Mouse (Mus musculus) neural tube, embryonic 13.5 days (tissue): ENCODE measurements around the gene Clec2i. TPM values are rescaled to one million over a fixed set of nuclear protein-coding genes. Genes with fewer than 3 reads are reported as not detected.

ENCODE experiments used
- ATAC-seq: fragments of 200-750 bp; cut with Nextera tagmentation; 2 replicates; pipeline ENCODE4 v1.8.0; 2017; ENCODE audit warnings: low read depth, mild to moderate bottlenecking, moderate TSS enrichment, moderate library complexity
- H3K27ac ChIP-seq: fragments of 300-500 bp; sonication (generic); replicated peaks from 2 replicates; pipeline ENCODE4 v1.5.1; 2015; ENCODE audit warnings: moderate library complexity, mild to moderate bottlenecking, inconsistent platforms
- H3K27me3 ChIP-seq: fragments of 300-500 bp; sonication (generic); 2 replicates; pipeline ENCODE4 v1.6.1; 2015; ENCODE audit warnings: mild to moderate bottlenecking, inconsistent platforms
- H3K36me3 ChIP-seq: fragments of 300-500 bp; sonication (generic); 2 replicates; pipeline ENCODE4 v1.6.1; 2015; ENCODE audit warnings: mild to moderate bottlenecking, inconsistent platforms
- H3K4me1 ChIP-seq: fragments of 300-500 bp; sonication (generic); replicated peaks from 2 replicates; pipeline ENCODE4 v1.6.1; 2015; ENCODE audit warnings: inconsistent platforms
- H3K4me2 ChIP-seq: fragments of 300-500 bp; sonication (generic); 2 replicates; pipeline ENCODE4 v1.6.1; 2015; ENCODE audit warnings: inconsistent platforms, mild to moderate bottlenecking, moderate library complexity
- H3K4me3 ChIP-seq: fragments of 300-500 bp; sonication (generic); 2 replicates; pipeline ENCODE4 v1.5.1; 2015; ENCODE audit warnings: mild to moderate bottlenecking, inconsistent platforms
- H3K9ac ChIP-seq: fragments of 300-500 bp; sonication (generic); 2 replicates; pipeline ENCODE4 v1.6.1; 2015; ENCODE audit warnings: moderate library complexity, mild to moderate bottlenecking, inconsistent platforms
- H3K9me3 ChIP-seq: fragments of 300-500 bp; sonication (generic); 2 replicates; pipeline ENCODE4 v1.6.1; 2016; ENCODE audit warnings: inconsistent platforms
- WGBS: fragments of 180-500 bp; shearing (Covaris S2); methylation state at CpG from one replicate; pipeline ENCODE4 v1.1.7; 2015; 5-methylcytosine and 5-hydroxymethylcytosine counted together
- polyA plus RNA-seq: library from polyadenylated mRNA; unstranded; fragments of >200 nt; fragmentation: Nextera tagmentation; extraction: Ambion mirVana; gene quantifications from 2 replicates; pipeline ENCODE4 v1.2.1, GENCODE M21; 2015

Clec2i gene
- polyA plus RNA-seq, 1 experiment from 2014 or later = not detected

DNA sequence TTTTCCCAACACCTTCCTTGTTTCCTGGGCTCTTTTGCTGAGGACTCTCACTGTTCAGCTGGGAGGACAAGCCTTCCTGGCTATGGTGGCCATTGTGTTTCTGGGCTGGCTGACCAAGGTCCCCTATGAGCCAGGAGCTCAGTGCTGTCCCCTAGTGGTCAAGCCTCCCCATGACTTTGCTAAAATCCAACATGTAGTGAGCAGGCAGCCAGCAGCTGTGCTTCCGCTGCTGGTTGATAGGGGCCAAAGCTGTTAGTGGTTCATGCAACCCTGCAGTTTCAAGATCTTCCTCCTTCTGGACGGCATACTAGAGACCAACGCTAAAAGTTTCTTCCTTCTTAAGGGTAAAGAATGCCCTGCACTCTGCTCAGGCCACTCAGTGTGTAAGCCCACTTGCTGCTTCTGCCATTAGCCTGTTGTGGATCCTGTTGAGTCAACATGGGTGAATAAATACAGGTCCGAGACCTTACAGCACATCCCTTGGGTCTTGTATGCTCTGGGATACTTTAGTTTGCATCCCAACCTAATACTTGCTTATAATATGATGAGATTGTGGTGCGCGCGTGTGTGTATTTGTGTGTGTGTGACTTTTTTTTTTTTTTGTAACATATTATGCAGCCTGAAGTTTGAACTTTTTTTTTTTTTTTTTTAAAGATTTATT, 41.9 kb upstream of the Clec2i start:
- 37% methylated on average over 7 of the region's 7 CpGs for WGBS
- Histone ChIP-seq H3K4me1 (peaks cover 16% of the 10 kb centered on the region), H3K36me3 (no peaks in the 10 kb centered on the region), H3K9ac (no peak overlapping the region), H3K4me2 (0 out of 2 replicates have a peak overlapping the region, but pooled peaks have one; percentile 9), H3K27ac (no peak overlapping the region), H3K4me3 (no peak overlapping the region), H3K27me3 (no peaks in the 10 kb centered on the region), H3K9me3 (no peaks in the 10 kb centered on the region)
- ATAC-seq = no peak

DNA sequence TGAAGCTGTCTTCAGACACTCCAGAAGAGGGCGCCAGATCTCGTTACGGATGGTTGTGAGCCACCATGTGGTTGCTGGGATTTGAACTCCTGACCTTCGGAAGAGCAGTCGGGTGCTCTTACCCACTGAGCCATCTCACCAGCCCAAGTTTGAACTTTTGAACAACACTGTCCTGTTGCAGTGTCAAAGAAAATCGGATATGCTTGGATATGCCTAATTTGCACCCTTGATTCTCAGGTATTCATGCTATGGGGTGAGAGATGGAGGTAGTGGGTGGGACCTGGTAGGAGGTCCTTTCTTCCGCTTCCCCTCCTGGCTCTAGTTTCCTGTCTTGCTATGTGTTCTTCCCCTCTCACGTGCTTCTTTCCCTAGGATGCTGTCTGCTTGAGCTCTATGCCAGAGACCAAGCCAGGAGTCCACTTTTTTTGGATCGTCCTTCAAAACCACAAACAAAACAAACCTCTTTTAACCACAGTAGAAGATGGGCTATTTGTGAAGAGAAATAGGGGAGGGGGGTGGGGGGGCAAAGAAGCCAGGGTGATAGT, 41.3 kb upstream of the Clec2i start:
- H3K9me3 ChIP-seq = no peaks in the 10 kb centered on the region
- H3K4me1 ChIP-seq = peaks cover 16% of the 10 kb centered on the region
- 68% methylated on average over 8 of the region's 9 CpGs for WGBS
- H3K36me3 ChIP-seq = no peaks in the 10 kb centered on the region
- no peak overlapping the region for H3K9ac ChIP-seq
- ATAC-seq = no peak
- no peak overlapping the region for H3K4me3 ChIP-seq
- no peak overlapping the region for H3K27ac ChIP-seq
- no peak overlapping the region for H3K4me2 ChIP-seq
- H3K27me3 ChIP-seq = no peaks in the 10 kb centered on the region

DNA sequence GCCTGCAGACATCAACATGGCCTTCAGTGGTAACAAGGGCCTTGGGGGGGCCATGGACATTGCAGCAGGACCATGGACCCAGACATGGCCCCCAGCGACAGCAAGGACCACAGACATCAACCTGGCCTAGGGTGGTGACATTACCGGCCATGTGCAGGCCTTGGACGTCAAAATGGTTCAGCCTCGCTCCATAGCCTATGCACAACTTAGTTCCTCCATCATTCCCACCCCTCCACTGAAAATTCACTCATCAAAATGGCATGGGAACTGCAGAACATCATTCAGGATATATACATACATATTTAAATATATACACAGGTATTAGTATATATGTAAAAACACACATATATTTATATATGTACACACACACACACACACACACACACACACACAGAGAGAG, 40.0 kb upstream of the Clec2i start:
- Histone ChIP-seq H3K27ac (no peak overlapping the region), H3K9me3 (no peaks in the 10 kb centered on the region), H3K27me3 (no peaks in the 10 kb centered on the region), H3K36me3 (no peaks in the 10 kb centered on the region), H3K4me2 (no peak overlapping the region), H3K9ac (no peak overlapping the region), H3K4me3 (no peak overlapping the region), H3K4me1 (peaks cover 8% of the 10 kb centered on the region)
- 97% methylated on average over 4 of the region's 4 CpGs for WGBS
- no peak for ATAC-seq

DNA sequence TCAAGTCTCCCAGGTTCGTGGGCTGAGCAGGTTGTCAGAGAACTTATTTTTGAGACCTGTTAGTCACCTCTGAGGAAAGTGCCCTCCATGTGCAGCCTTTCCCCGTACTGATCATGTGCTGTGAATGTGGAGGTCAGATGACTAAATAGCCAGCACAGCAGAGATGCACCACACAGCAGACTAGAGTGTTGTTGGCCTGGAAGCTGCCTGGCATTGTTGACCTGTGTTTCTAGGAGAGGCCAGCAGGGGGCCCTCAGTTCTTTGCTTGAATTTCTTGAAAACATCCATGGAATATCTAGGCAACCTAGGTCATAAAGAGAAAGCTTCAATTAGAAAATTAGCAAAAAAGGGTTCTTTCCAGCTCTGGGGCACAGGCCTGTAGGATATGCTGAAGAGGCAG, 37.5 kb upstream of the Clec2i start:
- H3K27me3 ChIP-seq = no peaks in the 10 kb centered on the region
- no peaks in the 10 kb centered on the region for H3K36me3 ChIP-seq
- no peaks in the 10 kb centered on the region for H3K9me3 ChIP-seq
- H3K9ac ChIP-seq = no peak overlapping the region
- H3K27ac ChIP-seq = no peak overlapping the region
- ATAC-seq = no peak
- H3K4me1 ChIP-seq = peaks cover 5% of the 10 kb centered on the region
- no peak overlapping the region for H3K4me2 ChIP-seq
- H3K4me3 ChIP-seq = no peak overlapping the region
- WGBS = 56% methylated on average over 2 of the region's 2 CpGs

DNA sequence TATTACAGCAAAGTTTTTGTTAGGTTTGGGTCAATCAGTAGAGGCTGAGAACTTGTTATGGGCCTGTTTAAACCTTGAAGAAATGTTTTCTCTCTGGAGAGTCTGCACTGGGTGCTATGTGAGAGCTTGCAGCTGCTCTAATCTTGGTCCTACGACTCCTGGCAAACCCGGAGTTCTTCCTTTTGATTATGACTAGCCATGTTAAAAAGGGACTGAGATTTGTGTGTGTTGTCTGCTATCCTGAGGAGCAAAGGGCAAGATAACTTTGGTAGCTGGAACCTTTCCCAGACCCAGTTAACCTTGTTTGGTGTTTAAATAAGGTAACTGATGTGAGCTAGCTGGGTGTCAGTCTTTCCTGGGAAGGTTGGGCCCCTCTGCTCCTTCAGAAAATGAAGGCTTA, 36.7 kb upstream of the Clec2i start:
- Histone ChIP-seq H3K9ac (no peak overlapping the region), H3K4me2 (no peak overlapping the region), H3K4me3 (no peak overlapping the region), H3K27ac (no peak overlapping the region), H3K27me3 (no peaks in the 10 kb centered on the region), H3K4me1 (peaks cover 5% of the 10 kb centered on the region; the same call in 1 of the 2 replicates), H3K9me3 (no peaks in the 10 kb centered on the region), H3K36me3 (no peaks in the 10 kb centered on the region)
- no peak for ATAC-seq
- 88% methylated on average over 2 of the region's 2 CpGs for WGBS

DNA sequence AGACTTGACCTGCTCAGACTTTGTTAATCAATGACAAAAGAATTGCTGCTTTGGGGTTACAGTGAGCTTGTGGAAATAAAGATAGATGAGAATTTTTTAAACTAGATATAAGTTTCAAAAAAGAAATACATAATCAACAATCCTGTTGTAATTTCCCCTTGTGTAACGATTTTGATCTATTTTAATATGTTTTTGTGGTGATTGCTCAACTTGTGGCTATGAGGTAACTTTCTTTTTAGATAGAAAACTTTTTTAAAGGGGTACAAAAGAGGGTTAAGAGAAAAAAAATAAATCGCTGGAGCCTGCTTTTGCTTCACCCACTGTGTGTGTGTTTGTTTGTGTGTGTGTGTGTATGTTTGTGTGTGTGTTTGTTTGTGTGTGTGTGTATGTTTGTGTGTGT, 36.2 kb upstream of the Clec2i start:
- peaks cover 5% of the 10 kb centered on the region; the same call in 1 of the 2 replicates for H3K4me1 ChIP-seq
- H3K36me3 ChIP-seq = no peaks in the 10 kb centered on the region
- 86% methylated on average over 2 of the region's 2 CpGs for WGBS
- no peaks in the 10 kb centered on the region for H3K27me3 ChIP-seq
- no peak for ATAC-seq
- no peak overlapping the region for H3K4me3 ChIP-seq
- H3K9me3 ChIP-seq = no peaks in the 10 kb centered on the region
- no peak overlapping the region for H3K27ac ChIP-seq
- H3K4me2 ChIP-seq = no peak overlapping the region
- H3K9ac ChIP-seq = no peak overlapping the region

DNA sequence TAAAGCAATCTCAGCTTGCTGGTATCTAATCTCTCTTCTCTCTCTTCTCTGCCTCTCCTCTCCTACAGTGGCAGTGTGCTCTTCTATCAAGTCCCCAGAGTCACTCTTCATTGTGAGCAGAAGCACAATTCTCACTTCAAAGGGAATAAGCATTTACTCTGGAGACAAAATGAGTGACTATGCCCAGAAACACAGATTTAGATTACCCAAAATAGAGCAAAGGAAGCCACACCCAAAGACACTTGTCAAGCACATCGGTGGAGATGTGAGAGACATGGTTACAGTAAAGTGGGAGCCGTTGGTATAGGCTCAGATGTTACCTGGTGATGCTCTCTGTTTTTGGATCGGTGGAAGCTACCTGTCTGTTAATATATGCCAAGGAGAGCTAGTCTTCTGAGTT, 34.6 kb upstream of the Clec2i start:
- Histone ChIP-seq H3K9me3 (no peaks in the 10 kb centered on the region), H3K36me3 (no peaks in the 10 kb centered on the region), H3K27me3 (no peaks in the 10 kb centered on the region), H3K4me2 (no peak overlapping the region), H3K27ac (no peak overlapping the region), H3K4me1 (peaks cover 5% of the 10 kb centered on the region; the same call in 1 of the 2 replicates), H3K4me3 (no peak overlapping the region), H3K9ac (no peak overlapping the region)
- ATAC-seq = no peak
- 90% methylated on average over 3 of the region's 3 CpGs for WGBS

DNA sequence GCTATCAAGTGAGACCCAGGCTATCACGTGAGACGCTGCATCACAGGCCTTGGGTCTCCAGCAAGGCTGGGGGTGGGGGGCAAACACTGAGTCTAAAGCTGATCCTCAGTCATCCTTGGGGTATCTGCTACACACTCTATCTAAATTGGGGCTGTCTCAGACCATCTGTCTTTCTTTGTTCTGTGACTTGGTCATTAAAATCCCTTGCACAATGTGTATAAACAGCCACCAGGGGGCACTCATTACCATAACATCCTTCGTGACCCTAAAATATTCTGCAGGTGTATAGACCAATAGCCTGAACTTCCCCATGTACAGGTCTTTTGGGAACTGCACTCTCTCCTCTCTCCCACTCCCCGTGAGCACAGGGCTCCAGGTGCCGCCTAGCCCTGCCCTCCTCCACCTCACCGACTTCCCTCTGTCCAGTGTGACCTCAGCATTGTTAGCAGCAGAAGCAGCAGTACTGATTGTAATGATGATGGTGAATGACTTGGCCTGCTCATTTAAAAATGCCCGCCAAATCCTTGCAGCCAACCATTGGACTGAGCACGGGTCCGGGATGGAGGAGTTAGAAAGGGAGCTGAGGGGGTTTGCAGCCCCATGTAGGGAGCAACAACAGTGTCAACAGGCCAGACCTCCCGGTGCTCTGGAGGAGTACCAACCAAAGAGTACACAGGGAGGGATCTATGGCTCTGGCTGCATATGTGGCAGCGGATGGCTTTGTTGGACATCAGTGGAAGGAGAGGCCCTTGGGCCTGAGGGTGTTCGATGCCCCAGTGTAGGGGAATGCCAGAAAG, 33.2 kb upstream of the Clec2i start:
- Histone ChIP-seq H3K9ac (no peak overlapping the region), H3K36me3 (no peaks in the 10 kb centered on the region), H3K27ac (no peak overlapping the region), H3K27me3 (no peaks in the 10 kb centered on the region), H3K4me1 (peaks cover 5% of the 10 kb centered on the region; the same call in 1 of the 2 replicates), H3K4me3 (no peak overlapping the region), H3K4me2 (peak overlapping the region; percentile 29), H3K9me3 (no peaks in the 10 kb centered on the region)
- 48% methylated on average over 12 of the region's 12 CpGs for WGBS
- peak; percentile 74 for ATAC-seq

DNA sequence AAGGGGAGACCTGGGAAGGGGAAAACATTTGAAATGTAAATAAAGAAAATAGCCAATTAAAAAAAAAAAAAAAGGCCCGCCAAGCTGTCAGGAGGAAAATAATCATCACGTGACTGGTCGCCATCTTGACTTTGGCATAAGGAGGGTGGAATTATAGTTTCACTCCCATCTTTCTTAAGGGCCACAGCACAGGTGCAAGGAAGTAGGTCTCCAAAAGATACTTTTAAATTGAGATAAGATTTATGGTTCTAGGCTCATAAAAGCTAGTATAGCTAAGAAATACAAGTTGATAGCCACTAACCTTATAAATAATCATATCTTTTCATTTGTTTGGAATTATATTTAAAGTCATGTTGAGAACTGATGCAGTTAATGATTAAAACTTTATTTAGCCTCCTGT, 32.5 kb upstream of the Clec2i start:
- H3K4me2 ChIP-seq = no peak overlapping the region
- WGBS = 100% methylated on average over 3 of the region's 3 CpGs
- no peak for ATAC-seq
- H3K36me3 ChIP-seq = no peaks in the 10 kb centered on the region
- H3K4me3 ChIP-seq = no peak overlapping the region
- peaks cover 5% of the 10 kb centered on the region; the same call in 1 of the 2 replicates for H3K4me1 ChIP-seq
- H3K27me3 ChIP-seq = no peaks in the 10 kb centered on the region
- H3K9me3 ChIP-seq = no peaks in the 10 kb centered on the region
- H3K9ac ChIP-seq = no peak overlapping the region
- no peak overlapping the region for H3K27ac ChIP-seq

DNA sequence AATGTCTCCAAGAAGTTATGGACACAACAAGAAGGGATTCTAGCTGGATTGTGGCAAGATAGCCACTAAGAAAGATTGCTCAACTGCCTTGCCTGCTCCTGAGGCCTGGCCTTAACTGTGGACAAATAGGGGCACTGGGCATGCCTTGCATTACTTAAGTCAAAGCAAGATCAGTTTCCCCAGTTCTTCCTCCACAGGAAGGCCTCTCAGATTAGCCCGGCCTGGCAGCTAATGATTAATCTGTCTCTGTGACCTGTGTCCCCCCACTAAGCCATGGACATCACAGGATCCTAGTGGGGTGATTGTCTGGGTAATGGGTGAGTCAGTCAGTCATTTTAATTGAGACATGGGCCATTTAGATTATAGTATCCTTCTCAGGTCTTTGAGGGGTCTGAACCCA, 31.9 kb upstream of the Clec2i start:
- Histone ChIP-seq H3K9me3 (no peaks in the 10 kb centered on the region), H3K36me3 (no peaks in the 10 kb centered on the region), H3K9ac (no peak overlapping the region), H3K4me3 (no peak overlapping the region), H3K4me1 (peaks cover 5% of the 10 kb centered on the region; the same call in 1 of the 2 replicates), H3K27ac (no peak overlapping the region), H3K27me3 (no peaks in the 10 kb centered on the region), H3K4me2 (no peak overlapping the region)
- 67% methylated on average over 1 of the region's 1 CpGs for WGBS
- no peak for ATAC-seq

DNA sequence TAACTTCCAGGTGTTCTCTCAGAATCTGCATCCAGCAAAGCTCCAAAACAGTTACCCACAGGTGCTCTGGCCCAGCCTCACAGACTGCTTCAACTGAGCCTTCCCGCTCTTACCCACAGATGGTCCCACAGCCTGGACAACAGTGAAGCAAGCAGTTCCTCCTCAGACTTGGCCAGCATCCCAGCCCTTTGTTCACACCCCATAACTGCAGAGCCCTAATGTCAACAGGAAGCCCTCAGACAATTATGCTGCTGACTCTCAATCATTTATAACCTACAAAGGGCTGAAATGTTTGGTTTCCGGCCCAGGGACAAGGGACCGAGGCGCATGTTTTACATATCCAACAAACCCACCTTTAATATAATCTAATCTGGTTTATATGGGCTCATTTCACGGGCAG, 31.1 kb upstream of the Clec2i start:
- Histone ChIP-seq H3K9me3 (no peaks in the 10 kb centered on the region), H3K4me3 (no peak overlapping the region), H3K4me2 (no peak overlapping the region), H3K4me1 (peaks cover 5% of the 10 kb centered on the region; the same call in 1 of the 2 replicates), H3K27ac (no peak overlapping the region), H3K27me3 (no peaks in the 10 kb centered on the region), H3K36me3 (no peaks in the 10 kb centered on the region), H3K9ac (no peak overlapping the region)
- WGBS = 61% methylated on average over 5 of the region's 5 CpGs
- ATAC-seq = 0 out of 2 replicates have a peak, but pooled peaks have one; percentile 38

DNA sequence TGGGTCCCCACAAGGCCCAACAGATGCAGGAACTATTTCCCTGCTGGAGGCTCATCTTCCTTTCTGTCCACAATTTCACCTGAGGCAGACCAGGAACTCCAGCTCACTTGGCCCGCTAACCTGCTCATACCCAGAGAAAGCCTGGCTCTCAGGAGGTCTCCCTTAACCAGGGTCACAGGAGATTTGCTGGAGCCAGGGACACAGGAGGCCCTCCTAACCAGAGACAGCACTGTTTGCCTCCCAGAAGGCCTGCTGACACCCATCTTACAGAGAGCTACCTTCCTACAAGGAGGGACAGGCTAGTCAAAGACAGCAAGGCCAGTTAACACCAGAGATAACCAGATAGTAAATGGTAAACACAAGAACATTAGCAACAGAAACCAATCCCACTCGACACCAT, 29.4 kb upstream of the Clec2i start:
- H3K4me1 ChIP-seq = peaks cover 5% of the 10 kb centered on the region; the same call in 1 of the 2 replicates
- H3K27ac ChIP-seq = no peak overlapping the region
- H3K4me2 ChIP-seq = no peak overlapping the region
- H3K9me3 ChIP-seq = no peaks in the 10 kb centered on the region
- H3K27me3 ChIP-seq = no peaks in the 10 kb centered on the region
- H3K4me3 ChIP-seq = no peak overlapping the region
- H3K36me3 ChIP-seq = no peaks in the 10 kb centered on the region
- 89% methylated on average over 2 of the region's 2 CpGs for whole genome bisulfite sequencing
- no peak overlapping the region for H3K9ac ChIP-seq
- ATAC-seq = no peak
